Mouse (Mus musculus) left cerebral cortex, adult 11 months (tissue): ENCODE measurements at regions not wholly inside any gene's neighbourhood (a gene's known extent, or its start where the extent isn't known, plus 50 kb on each side); places are given as distances from the start of the nearest gene placed in this dataset.

Experiments
- DNase-seq: peaks from one replicate; pipeline ENCODE4 v3.0.0; 2022; ENCODE audit warnings: low spot score

DNA sequence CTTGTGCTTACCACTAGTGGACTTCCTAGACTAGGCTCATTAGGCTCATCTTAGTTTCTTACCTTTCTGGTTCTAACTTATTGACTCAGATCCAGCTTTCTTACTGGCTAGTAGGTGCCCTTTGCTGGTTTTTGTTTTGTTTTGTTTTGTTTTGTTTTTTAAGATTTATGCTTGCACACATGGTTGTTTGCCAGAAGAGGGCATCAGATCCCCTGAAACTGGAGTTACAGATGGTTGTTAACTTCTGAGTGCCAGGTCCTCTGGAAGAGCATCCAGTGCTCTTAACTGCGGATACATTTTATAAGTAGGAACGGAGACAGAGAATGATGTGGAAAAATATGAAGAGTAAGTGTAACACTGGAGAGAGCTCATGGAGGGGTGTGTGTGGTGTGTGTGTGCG, 253.1 kb downstream of the Dysf start:
- no peak for DNase-seq
